Mouse (Mus musculus): ENCODE data around the gene Trappc2l.

- no peak for TF ChIP-seq CTCF (conservative IDR thresholded peaks at IDR 0.05; ENCODE audit: insufficient read depth, insufficient read length, low read depth, low read length)
- no peak for TF ChIP-seq POLR2A (IDR thresholded peaks at IDR 0.05; ENCODE audit: low read depth, low read length)
Measured at GRCm38 (mm10) chr8:122654768-122655167, 43.3 kb downstream of the Trappc2l start.
